Mouse (Mus musculus) kidney, postnatal 25 days (tissue): ENCODE data around the gene Nif3l1.
A peak's percentile ranks its signal among the peaks of the same experiment; 100 is the strongest.

ENCODE experiments used
- DNase-seq, 2 experiments: peaks; one replicate each; pipeline ENCODE4 v3.0.0; 2021; ENCODE audit warnings: mixed read lengths in 2 of 2

The Nif3l1 gene

DNA sequence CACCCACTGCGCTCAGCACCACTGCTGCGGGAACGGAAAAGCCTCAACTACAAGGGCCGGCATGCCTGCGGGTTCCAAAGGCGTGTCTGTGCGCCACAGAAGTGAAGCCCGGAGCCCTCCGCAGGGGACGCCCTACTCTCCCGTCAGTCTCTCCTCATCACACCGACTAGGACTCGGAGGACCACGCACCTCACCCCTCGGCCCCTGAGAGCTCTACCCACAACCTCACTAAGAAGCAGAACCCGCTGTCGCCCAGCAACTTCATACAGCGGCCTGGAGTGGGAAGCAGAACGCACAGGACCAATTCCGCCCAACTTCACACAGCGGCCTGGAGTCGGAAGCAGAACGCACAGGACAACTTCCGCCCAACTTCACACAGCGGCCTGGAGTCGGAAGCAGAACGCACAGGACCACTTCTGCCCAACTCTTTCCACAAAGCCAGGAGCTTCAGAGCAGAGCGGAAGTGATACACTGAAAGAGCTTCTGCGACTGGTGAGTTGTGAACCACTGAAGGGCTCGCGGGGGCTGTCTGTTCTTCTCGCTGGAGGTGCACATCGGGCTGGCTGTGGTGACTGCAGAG is at the start of gene Nif3l1, which contains the start of gene Ppil3:
TSS of gene Nif3l1 (plus strand) at position 9 of the 580 bp plus-strand sequence.
TSS of gene Ppil3 (minus strand) at position 344 of the 580 bp plus-strand sequence.
- DNase-seq, result peak; percentile 79 to 92

DNA sequence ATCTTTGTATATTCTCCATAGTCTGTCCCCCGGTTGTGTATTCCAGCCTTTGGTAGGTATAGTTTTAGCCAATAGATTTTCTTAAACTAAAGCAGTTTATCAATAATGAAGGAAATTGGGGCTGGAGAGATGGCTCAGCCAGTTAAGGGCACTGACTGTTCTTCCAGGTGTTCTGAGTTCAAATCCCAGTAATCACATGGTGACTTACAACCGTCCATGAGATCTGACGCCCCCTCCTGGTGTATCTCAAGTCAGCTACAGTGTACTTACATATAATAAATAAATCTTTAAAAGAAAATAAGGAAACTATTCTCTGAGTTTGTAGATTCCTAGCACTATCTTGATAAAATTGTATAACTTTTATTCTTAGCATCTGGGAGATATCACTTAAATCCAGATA is 49.6 kb upstream of the Nif3l1 start:
- no peak for DNase-seq

DNA sequence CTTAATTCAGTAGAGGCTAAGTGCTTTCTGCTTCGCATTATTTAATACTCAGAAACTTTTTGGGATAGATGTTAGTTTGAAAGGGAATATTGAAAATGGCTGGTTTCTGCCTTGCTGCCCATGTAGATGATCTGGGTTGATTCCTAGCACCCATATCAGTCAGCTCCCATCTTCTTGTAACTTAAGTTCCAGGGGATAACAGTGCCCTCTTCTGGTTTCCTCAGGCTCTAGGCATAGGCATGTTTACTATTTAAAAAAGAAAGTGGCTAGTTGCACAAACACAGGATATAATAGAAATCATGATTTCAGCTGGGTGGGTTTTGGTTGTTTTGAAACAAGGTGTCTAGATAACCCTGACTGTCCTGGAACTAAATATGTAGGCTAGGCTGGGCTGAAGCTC is 48.8 kb upstream of the Nif3l1 start:
- no peak for DNase-seq

DNA sequence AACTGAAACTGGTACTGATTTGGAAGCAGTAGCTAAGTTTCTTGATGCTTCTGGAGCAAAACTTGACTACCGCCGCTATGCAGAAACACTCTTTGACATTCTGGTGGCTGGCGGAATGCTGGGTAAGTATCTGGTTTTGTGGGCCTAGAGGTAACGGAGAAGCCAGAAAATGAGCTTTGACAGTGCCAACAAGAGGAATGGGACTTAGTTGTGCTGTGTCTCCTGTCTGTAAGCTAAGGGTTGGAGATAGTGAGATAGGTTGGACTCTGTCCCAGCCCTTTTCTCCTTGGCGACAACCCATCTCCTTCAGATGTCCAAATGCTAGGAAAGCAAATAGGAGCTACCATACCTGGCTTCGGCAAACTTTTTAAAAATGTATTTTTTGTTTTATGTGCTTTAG is 47.2 kb upstream of the Nif3l1 start:
- no peak for DNase-seq

DNA sequence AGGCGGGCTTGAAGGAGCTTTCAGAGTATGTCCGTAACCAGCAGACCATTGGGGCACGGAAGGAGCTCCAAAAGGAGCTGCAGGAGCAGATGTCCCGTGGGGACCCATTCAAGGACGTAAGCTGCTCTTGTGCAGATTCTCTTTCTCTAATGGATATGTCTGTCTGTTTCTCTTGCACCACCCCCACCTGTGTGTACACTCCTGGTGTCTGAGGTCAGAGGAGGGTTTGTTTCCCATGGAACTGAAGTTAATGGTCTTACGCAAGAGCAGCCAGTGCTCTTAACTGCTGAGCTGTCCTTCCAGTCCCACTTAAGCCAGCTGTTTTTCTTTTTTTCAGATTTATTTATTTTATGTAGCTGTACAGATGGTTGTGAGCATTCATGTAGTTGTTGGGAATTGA is 43.6 kb upstream of the Nif3l1 start:
- no peak for DNase-seq

DNA sequence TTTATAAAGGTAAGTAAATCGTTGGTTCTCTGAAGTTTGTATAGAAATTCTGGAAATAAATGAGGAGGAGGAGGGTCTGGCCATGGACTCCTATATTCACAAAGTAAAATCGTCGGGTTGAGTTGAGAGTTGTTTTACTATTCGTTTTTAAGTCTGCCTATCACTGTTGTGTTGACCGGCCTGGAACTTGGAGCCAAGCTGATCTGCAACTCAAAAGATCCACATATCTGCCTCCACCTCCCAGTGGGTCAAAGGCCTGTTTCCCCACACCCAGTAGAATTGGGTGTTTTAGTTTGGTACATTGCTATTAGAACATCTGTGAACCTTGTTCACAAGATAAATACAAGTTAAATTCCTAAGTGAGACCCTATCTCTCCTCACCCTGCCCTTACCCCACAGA is 41.2 kb upstream of the Nif3l1 start:
- DNase-seq, result no peak

DNA sequence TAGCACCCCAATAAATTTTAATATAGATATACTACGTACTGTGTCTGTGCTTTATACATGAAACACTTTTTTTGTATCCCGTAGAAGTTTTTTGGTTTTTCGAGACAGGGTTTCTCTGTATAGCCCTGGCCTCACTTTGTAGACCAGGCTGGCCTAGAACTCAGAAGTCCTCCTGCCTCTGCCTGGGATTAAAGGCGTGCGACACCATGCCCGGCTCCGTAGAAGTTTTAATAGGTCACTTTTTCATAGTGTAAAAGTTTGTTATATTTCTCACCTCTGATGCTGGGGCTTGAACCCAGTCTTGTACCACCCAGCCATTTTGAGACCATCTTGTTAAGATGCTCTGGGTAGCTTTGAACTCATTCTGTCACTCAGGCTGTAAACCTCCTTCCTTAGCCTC is 37.6 kb upstream of the Nif3l1 start:
- no peak for DNase-seq

DNA sequence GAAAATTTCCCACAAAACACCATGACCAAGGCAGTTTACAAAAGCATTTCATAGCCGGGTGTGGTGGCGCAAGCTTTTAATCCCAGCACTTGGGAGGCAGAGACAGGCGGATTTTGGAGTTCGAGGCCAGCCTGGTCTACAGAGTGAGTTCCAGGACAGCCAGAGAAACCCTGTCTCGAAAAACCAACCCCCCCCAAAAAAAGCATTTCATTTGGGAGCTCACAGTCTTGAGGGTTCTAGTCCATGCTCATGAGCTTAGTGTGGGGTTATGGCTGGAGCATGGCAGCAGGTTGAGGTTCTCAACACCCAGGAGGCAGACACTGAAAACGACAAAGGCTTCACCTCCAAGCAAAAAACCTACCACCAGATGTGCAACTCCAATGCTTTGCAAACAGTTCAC is 36.8 kb upstream of the Nif3l1 start:
- no peak for DNase-seq

DNA sequence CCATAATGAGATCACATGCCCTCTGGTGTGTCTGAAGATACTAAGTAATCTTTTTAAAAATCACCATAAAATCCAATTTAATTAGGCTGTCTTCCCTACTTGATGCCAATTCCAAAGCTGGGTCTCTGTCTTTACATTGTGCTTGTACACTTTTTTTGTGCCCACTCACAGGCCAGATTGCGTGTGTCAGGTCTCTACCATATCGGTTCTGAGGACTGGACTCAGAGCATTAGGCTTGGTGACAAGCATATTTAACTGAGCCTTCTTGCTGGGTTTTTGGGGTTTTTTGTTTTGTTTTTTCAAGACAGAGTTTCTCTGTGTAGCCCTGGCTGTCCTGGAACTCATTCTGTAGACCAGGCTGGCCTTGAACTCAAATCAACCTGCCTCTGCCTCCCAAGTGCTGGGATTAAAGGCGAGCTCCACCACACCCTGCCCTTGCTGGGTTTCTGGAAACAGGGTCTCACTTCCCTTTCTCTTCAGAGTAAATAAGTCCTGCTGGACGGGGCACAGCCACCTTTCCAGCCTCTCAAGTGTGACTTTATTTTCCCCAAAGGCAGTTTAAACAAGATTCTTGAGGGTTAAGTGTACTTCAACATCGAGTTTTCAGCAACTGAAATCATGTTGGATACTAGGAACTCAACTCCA is 35.3 kb upstream of the Nif3l1 start:
- no peak for DNase-seq

DNA sequence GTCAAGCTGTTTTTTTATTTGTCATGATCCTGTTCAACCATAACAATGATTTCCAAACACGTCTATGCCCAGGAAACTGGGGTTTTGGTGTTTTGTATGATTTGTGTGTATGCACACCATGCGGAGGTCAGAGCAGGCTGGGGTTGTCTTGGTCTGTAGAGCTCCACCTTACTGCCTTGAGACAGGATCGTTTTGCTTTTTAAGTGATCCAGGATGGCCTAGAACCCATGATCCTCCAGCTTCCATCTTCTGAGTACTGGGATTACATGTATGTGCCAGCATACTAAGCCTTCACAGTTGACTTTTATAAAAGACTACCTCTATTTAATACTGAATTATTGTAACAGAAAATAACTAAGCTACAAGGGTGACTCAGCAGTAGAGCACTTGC is 34.8 kb upstream of the Nif3l1 start:
- DNase-seq, result no peak

DNA sequence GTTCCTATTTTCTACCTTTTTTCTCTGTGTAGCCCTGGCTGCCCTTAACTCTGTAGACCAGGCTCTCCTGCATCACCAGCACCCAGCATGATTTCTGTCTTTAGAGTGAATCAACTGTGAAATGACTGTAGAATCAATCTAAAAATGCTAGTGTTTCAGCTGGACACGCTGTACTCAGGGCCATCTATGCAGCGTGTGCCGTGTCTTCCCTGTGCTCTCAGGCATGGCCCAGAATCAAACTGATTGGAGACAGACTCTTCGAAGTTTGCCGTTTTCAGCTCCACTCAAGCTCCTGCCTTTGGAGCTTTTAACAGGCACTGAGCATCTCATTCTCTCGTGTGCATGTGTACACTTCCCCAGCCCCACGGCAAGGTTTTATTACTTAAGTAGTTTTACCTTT is 34.2 kb upstream of the Nif3l1 start:
- DNase-seq, result no peak

DNA sequence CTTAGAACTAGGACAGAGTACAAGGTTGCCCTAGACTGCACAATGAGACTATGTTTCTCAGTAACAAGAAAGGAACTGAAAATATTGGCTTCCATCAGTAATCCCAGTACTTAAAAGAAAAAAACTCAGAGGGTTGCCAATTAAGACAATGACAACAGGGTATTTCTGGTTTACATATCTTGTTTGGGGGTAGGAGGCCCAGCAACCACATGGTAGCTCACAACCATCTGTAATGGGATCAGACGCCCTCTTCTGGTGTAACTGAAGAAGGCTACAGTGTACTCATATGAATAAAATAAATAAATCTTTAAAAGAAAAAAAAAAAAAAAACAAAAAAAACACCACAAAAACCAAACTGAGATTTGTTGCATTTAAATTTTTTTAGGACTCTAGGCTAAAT is 29.5 kb upstream of the Nif3l1 start:
- DNase-seq, result no peak

DNA sequence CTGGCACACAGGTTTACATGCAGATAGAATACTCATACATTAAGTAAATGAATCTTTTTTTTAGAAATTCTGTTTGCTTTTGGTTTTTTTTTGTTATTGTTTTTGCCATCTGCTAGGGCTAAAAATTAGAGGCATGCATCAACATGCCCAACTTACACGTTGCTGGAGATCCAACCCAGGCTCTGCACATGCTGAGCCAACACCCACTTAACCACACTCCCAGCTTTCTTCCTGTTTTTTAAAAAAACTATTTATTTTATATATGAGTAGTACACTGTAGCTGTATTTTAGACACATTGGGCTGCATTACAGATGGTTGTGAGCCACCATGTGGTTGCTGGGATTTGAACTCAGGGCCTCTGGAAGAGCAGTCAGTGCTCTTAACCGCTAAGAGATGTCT is 28.9 kb upstream of the Nif3l1 start:
- DNase-seq, result no peak

DNA sequence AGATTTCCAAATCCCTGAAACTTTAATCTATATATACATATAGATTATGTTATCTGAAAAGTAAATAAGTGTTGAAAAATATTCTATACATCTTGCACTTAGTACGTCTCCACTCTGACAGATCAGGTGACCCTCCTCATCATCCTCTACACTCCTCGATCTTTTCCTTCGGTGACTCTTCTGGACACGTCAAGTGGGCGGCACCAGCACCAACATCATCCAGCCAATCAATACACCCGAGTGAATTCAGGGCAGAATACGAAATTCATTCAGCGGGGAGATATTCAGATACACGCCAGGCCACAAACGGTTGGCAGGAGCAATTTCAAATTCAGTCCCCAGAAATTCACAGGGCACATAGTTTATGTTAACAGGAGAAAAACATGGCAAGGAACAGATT is 24.9 kb upstream of the Nif3l1 start:
- no peak for DNase-seq

DNA sequence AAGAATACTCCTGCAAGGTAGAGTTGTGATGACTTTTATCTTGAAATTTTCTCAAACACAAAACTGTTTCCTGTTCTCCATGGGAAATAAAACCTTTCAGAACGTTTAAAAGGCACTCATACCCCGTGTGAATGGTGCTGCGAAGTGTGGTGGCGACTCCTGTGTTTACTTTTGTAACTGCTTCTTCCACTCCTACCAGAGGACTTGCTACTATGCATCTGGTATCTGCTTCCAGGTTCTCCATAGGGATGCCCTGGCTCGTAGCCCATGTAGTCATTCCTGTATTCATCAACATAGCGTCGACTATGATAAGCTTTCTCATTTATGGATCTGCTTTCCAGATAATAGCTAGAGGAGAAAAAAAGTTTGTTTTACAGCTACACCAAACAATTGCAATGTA is 24.0 kb upstream of the Nif3l1 start:
- DNase-seq, result no peak

DNA sequence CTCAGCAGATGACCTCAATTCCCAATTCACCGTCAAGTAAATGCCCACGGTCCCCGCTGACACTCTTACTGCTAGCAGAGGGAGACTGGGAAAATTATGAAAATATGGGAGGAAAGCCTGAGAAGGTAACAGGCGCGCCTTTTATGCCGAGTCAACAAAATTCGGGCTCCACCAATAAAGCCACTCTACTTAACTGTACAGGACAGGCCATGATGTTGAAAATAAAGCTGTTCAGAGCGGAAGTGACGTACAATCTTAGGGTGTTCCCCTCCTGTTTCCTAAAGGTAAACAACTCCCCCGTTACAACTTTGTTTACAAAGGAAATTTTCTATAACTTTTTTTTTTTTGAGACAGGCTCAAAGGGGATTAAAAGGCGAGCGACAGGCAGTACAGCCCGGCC is 22.1 kb upstream of the Nif3l1 start:
- DNase-seq, result peak; percentile 45 to 52

DNA sequence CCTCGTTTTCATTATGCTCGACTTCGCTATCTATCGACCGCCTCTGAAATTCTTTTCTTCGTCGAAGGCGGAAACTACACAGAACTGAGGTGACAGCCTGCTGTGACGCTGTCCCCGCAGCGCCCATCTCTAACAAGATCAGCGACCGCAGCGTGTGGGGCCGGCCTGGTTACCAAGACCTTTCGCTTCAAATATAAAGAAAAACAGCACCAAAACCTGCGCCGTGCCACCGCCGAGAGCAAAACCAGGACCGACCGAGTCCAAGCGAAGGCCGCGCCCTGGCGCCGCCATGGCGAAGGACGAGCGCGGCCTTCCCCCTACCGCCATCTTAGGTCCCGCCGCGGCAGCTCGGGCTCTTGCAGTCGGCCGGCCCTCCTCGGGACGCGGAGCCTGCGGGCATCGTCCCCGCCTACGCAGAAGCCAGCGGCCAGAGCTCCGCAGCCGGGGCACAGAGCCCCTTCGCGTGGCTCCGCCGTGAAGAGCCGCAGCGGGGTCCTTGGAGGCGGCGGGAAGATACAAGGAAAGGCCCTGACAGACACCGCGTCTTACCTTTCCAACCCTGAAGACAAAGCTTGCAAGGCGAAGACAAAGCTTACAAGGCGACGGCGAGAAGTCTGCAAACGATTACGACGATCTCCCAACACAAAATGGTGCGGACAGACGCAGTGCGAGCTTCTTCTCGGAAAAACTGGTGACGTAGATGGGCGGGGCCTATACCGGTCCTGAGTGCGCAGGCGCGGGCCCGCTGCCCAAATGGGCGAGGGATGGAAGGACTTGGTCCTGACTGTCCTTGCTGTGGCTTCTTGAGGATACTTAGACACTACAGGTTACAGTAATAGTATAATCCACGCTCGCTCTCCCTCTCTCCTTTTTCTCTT is 21.3 kb upstream of the Nif3l1 start, which contains the start of gene Clk1:
TSS of gene Clk1 (minus strand) at position 696 of the 878 bp plus-strand sequence.
- peak; percentile 99 for DNase-seq

DNA sequence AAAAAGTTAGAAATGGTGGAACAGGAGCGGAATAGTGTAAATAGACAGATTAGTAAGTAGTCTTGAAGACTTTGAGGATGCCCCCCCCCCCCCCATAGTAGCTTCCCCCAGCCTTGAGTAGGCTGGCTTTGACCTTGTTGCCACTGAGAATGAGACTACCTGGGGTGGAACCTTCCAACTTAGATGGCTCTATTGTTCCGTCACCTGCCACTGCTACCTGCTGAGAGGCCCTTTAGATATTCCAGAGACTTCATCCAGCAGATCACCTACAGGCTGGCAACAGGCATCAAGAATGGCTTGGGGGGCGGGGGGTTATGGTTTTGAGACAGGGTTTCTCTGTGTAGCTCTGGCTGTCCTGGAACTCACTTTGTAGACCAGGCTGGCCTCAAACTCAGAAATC is 20.4 kb upstream of the Nif3l1 start:
- no peak for DNase-seq

DNA sequence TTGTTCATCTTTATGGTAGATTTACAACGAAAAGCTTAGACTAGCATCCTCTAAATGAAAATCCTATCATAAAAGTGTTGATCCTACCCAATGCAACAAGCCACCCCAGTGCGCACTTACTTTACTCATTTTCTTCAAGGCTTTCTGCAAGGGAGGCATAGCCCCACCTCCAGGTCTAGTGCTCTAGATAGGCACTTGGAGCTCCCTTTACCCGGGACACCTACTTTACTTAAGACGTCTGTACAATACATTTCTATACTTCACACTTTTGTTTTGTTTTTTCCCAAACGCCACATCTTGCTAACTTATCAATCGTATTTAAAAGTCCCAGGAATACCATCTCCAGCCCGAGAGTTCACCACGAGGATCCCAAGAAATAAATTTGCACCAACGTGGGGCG is 260 bp upstream of the Nif3l1 start:
- DNase-seq, result no peak

DNA sequence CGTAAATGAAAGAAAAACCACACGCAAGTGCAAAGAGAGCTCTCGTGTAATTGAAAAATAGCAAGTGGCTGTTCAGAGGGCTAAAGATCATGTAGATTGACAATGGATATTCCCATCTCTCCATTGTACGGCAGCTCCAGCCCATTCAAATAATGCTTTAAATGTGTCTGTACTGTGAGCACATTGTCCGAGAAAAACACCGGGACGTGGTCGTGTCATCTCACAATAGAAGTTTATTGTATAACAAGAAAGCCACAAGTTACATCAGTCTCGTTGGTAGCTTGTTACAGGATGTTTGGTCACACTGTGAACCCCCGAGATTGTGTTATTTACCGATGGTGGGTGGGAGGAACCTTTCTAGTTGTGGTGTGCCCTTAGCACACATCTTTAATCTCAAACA is 910 bp downstream of the Nif3l1 start:
- no peak for DNase-seq

DNA sequence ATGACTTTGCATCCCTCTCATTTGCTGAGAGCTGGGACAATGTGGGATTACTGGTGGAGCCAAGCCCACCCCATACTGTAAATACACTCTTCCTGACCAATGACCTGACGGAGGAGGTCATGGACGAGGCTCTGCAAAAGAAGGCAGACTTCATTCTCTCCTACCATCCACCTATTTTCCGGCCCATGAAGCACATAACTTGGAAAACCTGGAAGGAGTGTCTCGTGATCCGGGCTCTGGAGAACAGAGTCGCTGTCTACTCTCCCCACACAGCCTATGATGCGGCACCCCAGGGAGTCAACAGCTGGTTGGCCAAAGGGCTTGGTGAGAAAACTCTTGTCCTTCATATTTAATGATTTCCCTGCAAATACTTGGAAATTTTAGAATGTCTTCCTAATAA is 2.8 kb downstream of the Nif3l1 start:
- DNase-seq, result peak; percentile 43 to 48

DNA sequence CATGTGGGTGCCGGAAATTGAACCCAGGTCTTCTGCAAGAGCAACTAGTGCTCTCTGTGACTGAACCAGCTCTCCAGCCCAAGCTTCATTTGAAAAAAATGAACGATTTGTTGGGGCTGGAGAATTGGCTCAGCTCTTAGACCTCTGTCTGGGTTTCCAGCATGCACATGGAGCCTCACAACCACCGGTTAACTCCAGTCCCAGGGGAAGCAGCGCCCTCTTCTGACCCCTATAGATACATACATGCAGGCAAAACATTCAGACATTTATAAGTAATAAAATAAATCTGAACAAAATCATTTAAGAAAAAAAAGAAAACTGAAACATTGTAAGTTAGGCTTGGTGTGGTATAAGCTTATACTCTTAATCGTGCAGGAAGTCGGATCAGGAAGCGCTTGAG is 3.4 kb downstream of the Nif3l1 start:
- no peak for DNase-seq

DNA sequence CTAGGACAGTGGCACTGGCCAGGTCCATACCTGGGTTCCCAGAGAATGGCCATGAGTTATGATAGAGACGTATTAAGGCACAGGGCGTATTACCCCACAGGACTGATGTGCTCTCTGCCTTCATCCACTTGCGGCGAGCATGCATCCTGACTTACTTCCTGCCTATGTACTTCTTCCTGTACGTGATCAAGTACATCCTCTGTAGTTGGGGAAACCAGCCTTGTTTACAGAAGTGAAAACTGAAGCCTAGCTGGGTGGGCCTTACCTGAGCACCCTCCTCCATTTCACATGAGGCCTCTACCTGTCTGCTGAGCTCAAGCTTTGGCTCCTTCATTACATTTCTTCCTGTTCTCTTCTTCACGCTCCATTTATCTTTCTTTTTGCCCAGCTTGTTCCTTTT is 9.4 kb downstream of the Nif3l1 start:
- no peak for DNase-seq

DNA sequence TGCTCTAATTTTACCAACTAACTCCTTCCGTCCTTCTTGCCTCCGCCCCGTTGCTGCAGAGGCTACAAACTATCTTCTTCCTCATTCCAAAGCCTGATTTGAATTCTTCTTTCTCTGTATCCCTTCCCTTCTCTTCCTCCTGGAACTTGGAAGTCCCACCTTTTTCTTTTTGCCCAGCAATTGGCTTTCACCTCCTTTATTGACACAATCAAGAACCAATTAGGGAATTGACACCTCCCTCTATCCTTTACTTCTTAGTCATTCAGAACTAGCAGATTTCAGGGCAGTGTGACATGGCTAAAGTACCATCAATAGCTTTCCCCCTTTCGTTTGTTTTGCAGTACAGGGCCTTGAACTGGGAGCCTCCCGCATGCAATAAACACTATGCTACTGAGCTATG is 13.2 kb downstream of the Nif3l1 start:
- no peak for DNase-seq
